Mouse (Mus musculus): ENCODE results near the gene Nsmf. TPM values are rescaled to one million over a fixed set of nuclear protein-coding genes. Genes with fewer than 3 reads are reported as not detected.

The Nsmf gene
- 285 and 329 TPM in 2 replicates for total RNA-seq (2014; rRNA removed)
- 258 and 262 TPM in 2 replicates for polyA plus RNA-seq (2015; fragmentation: Nextera tagmentation; extraction: Ambion mirVana)

DNA sequence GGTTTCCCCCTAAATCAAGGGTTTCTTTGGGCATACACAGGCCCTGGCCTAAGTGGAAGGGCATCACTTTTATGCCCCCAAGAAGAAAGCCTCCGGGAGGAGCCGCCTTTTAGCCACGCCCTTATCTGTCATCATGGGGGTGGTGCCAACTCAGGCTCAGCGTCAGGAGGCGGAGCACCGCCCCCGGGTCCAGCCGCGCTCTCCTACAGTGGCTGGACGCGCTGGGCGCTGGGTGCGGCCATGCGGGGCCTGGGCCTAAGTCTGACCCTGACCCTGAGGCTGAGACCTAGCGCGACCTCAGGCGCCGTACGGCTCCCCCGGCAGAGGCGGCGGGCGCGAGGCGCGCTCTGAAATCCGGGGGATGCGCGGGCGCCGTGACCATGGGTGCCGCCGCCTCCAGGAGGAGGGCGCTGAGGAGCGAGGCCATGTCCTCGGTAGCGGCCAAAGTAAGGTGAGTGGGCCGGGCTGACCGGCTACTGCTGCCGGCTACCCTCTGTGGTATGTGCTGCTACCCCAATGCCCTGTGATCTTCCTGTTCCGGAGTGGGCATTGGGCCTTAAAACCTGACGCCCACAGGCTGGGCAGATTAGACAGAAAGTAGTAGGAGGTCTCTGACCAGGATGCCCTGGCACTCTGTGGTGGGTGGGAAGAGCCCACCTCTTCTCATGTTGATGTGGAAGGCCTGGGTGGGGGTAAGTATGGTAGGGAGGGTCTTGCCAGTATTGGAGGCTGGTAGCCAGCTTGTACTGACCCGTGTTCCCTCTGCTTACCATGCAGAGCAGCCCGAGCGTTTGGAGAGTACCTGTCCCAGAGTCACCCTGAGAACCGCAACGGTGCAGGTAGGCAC is at the start of gene Nsmf:
Gene Nsmf, plus strand, starts transcription at position 135 of the 847 bp plus-strand sequence.
- Histone ChIP-seq H3K36me3 (ENCODE audit: insufficient read depth) (peaks cover 21% of the 10 kb centered on the region), H3K4me1 (ENCODE audit: insufficient read depth) (peaks cover 13% of the 10 kb centered on the region; the same call in 1 of the 2 replicates), H3K27me3 (ENCODE audit: insufficient read depth, low read length) (no peaks in the 10 kb centered on the region), H3K9me3 (ENCODE audit: low read length) (no peaks in the 10 kb centered on the region), H3K4me3 (ENCODE audit: low read depth, low read length) (peak within 1 kb of the TSS; percentile 91), H3K9ac (peak within 1 kb of the TSS; percentile 89), H3K27ac (ENCODE audit: low read depth, low read length) (peak within 1 kb of the TSS; percentile 67), H3K4me2 (ENCODE audit: low read depth) (peak within 1 kb of the TSS; percentile 95)
- peak; percentile 48 for TF ChIP-seq CTCF (IDR thresholded peaks at IDR 0.05; ENCODE audit: low read depth)
- ATAC-seq: peak; percentile 89
- DNase-seq: peak; percentile 91
- 3% methylated on average over 47 of the region's 47 CpGs for WGBS

DNA sequence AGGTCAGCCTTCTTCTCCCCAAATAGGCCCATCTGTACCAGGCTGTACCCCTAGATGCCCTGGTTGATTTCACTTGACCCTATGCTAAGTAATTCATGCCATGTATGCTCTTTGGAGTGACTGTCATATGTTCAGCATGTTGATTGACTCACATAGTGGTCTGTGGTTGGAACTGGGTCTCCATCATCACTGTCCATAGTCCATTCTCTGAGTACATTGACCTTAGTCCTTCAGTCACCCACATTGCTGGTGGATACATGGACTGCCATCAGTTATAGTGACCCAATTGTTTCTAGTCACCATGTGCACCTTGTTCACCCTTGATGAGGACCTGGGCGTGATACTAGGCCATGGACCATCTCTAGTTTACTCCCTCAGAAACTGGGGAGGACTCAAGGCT is 47.4 kb upstream of the Nsmf start:
- no peaks in the 10 kb centered on the region for H3K27me3 ChIP-seq (ENCODE audit: insufficient read depth, low read length)
- DNase-seq: no peak
- no peak overlapping the region for H3K27ac ChIP-seq (ENCODE audit: low read depth, low read length)
- H3K4me1 ChIP-seq (ENCODE audit: insufficient read depth): no peaks in the 10 kb centered on the region
- no peaks in the 10 kb centered on the region for H3K9me3 ChIP-seq (ENCODE audit: low read length)
- no peak for TF ChIP-seq CTCF (IDR thresholded peaks at IDR 0.05; ENCODE audit: low read depth)
- H3K4me2 ChIP-seq (ENCODE audit: low read depth): no peak overlapping the region
- H3K4me3 ChIP-seq (ENCODE audit: low read depth, low read length): no peak overlapping the region
- no peak overlapping the region for H3K9ac ChIP-seq
- no peaks in the 10 kb centered on the region for H3K36me3 ChIP-seq (ENCODE audit: insufficient read depth)
- no peak for ATAC-seq
- WGBS: 86% methylated on average over 1 of the region's 1 CpGs

- Histone ChIP-seq H3K9ac (no peak overlapping the region), H3K27ac (ENCODE audit: low read depth, low read length) (no peak overlapping the region), H3K36me3 (ENCODE audit: insufficient read depth) (no peaks in the 10 kb centered on the region), H3K4me3 (ENCODE audit: low read depth, low read length) (no peak overlapping the region), H3K9me3 (ENCODE audit: low read length) (no peaks in the 10 kb centered on the region), H3K4me1 (ENCODE audit: insufficient read depth) (no peaks in the 10 kb centered on the region), H3K4me2 (ENCODE audit: low read depth) (no peak overlapping the region), H3K27me3 (ENCODE audit: insufficient read depth, low read length) (no peaks in the 10 kb centered on the region)
- DNase-seq: no peak
- no peak for TF ChIP-seq CTCF (IDR thresholded peaks at IDR 0.05; ENCODE audit: low read depth)
- ATAC-seq: no peak
Measured at GRCm38 (mm10) chr2:25008250-25008649, 45.9 kb upstream of the Nsmf start.

DNA sequence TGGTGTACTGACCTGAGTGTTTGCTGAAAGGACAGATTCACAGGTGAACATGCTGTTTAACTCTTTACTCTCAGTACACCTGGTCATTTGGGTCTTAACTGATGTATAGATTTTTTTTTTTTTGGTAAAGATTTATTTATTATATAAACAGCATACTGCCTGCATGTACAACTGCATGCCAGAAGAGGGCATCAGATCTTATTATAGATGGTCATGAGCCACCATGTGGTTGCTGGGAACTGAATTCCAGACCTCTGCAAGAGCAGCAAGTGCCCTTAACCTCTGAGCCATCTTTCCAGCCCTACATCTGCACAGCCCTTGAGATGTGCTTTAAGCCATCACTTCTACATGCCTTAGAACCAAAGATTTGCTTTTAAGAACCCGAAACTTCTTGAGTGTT is 31.5 kb upstream of the Nsmf start:
- ATAC-seq (no peak), DNase-seq (no peak)
- 0 out of 2 replicates have a peak, but pooled peaks have one; percentile 10 for TF ChIP-seq CTCF (IDR thresholded peaks at IDR 0.05; ENCODE audit: low read depth)
- Histone ChIP-seq H3K27me3 (ENCODE audit: insufficient read depth, low read length) (no peaks in the 10 kb centered on the region), H3K4me2 (ENCODE audit: low read depth) (no peak overlapping the region), H3K27ac (ENCODE audit: low read depth, low read length) (no peak overlapping the region), H3K9me3 (ENCODE audit: low read length) (no peaks in the 10 kb centered on the region), H3K4me3 (ENCODE audit: low read depth, low read length) (no peak overlapping the region), H3K9ac (no peak overlapping the region), H3K4me1 (ENCODE audit: insufficient read depth) (no peaks in the 10 kb centered on the region), H3K36me3 (ENCODE audit: insufficient read depth) (no peaks in the 10 kb centered on the region)
- WGBS: 93% methylated on average over 1 of the region's 1 CpGs

DNA sequence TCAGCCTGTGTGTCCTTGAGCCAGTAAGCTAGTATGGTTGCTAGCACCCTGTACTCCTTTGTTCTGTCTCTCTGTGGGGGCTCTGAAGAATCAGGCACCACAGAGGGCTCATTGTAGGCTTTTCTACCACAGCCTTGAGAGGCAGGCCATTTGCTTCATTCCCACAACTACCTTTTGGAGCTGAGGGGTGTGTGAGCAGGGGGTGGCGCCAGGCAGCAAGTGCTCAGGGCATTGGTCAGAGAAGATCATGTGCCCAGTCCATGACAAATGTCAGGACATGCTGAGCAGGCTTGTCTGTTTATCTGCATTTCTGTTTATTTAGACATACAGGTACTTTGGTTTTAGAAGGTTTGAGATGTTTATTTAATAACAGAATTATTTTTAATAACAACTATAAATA is 29.0 kb upstream of the Nsmf start:
- no peaks in the 10 kb centered on the region for H3K4me1 ChIP-seq (ENCODE audit: insufficient read depth)
- no peak overlapping the region for H3K9ac ChIP-seq
- no peak for DNase-seq
- no peak overlapping the region for H3K4me2 ChIP-seq (ENCODE audit: low read depth)
- no peak overlapping the region for H3K4me3 ChIP-seq (ENCODE audit: low read depth, low read length)
- WGBS: 100% methylated on average over 1 of the region's 1 CpGs
- H3K27ac ChIP-seq (ENCODE audit: low read depth, low read length): no peak overlapping the region
- no peak for ATAC-seq
- TF ChIP-seq CTCF (IDR thresholded peaks at IDR 0.05; ENCODE audit: low read depth): no peak
- no peaks in the 10 kb centered on the region for H3K36me3 ChIP-seq (ENCODE audit: insufficient read depth)
- H3K27me3 ChIP-seq (ENCODE audit: insufficient read depth, low read length): no peaks in the 10 kb centered on the region
- no peaks in the 10 kb centered on the region for H3K9me3 ChIP-seq (ENCODE audit: low read length)

- no peaks in the 10 kb centered on the region for H3K27me3 ChIP-seq (ENCODE audit: insufficient read depth, low read length)
- H3K36me3 ChIP-seq (ENCODE audit: insufficient read depth): no peaks in the 10 kb centered on the region
- WGBS: 93% methylated on average over 4 of the region's 4 CpGs
- no peak overlapping the region for H3K4me2 ChIP-seq (ENCODE audit: low read depth)
- DNase-seq: no peak
- H3K9me3 ChIP-seq (ENCODE audit: low read length): no peaks in the 10 kb centered on the region
- no peak for ATAC-seq
- no peaks in the 10 kb centered on the region for H3K4me1 ChIP-seq (ENCODE audit: insufficient read depth)
- no peak overlapping the region for H3K9ac ChIP-seq
- no peak overlapping the region for H3K4me3 ChIP-seq (ENCODE audit: low read depth, low read length)
- TF ChIP-seq CTCF (IDR thresholded peaks at IDR 0.05; ENCODE audit: low read depth): no peak
- H3K27ac ChIP-seq (ENCODE audit: low read depth, low read length): no peak overlapping the region
Measured at GRCm38 (mm10) chr2:25034994-25035393, 19.2 kb upstream of the Nsmf start.

DNA sequence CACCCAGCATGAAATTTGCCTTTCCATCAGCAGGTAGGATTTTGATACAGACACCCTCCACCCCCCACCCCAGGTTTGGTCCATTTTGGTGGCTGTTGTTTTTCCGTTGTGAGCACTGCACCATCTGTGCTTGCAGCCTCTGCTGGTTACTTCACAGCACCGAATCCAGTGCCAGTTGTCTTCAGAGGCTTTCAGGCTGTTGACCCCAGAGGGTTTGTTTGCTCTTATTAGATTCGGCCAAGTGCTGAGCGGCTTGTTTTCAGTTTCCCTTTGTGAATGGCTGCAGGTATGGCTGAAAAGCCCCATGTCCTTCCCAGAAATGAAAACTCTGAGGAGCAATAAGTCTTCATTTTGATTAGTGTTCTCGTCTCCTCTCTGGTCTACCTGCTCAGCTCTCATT is 14.1 kb upstream of the Nsmf start:
- Histone ChIP-seq H3K9ac (no peak overlapping the region), H3K9me3 (ENCODE audit: low read length) (no peaks in the 10 kb centered on the region), H3K4me2 (ENCODE audit: low read depth) (no peak overlapping the region), H3K36me3 (ENCODE audit: insufficient read depth) (no peaks in the 10 kb centered on the region), H3K4me1 (ENCODE audit: insufficient read depth) (no peaks in the 10 kb centered on the region), H3K27ac (ENCODE audit: low read depth, low read length) (no peak overlapping the region), H3K27me3 (ENCODE audit: insufficient read depth, low read length) (no peaks in the 10 kb centered on the region), H3K4me3 (ENCODE audit: low read depth, low read length) (no peak overlapping the region)
- DNase-seq (no peak), ATAC-seq (no peak)
- WGBS: 90% methylated on average over 5 of the region's 5 CpGs
- no peak for TF ChIP-seq CTCF (IDR thresholded peaks at IDR 0.05; ENCODE audit: low read depth)
